Comparison of ENCODE assay signal across 14 mouse cellular contexts in genomic region chr12:78936494-78936893, GRCm38 (mm10).
"Had no signal": no experiment of that assay in that cellular context is flagged by ENCODE, and none has a peak within 500 bp of the region (broad histone marks: within the 10 kb centered on the region; RNA-seq: fewer than 3 reads in every experiment).

No protein-coding gene starts in this region.

- ATAC-seq: intestine, embryonic 16.5 days; midbrain, embryonic 13.5 days had no signal

- H3K36me3 ChIP-seq: limb, embryonic 13.5 days; lung, embryonic 15.5 days; midbrain, embryonic 13.5 days; stomach, embryonic 15.5 days had no signal

- H3K27ac ChIP-seq: limb, embryonic 13.5 days; liver, embryonic 14.5 days; lung, embryonic 15.5 days; midbrain, embryonic 13.5 days; stomach, embryonic 15.5 days had no signal

- H3K9me3 ChIP-seq: limb, embryonic 13.5 days; lung, embryonic 15.5 days; midbrain, embryonic 13.5 days; stomach, embryonic 15.5 days had no signal

- H3K4me1 ChIP-seq: limb, embryonic 13.5 days; lung, embryonic 15.5 days; midbrain, embryonic 13.5 days; stomach, embryonic 15.5 days had no signal

- H3K4me2 ChIP-seq: limb, embryonic 13.5 days; lung, embryonic 15.5 days; midbrain, embryonic 13.5 days; stomach, embryonic 15.5 days had no signal

- H3K27me3 ChIP-seq: limb, embryonic 13.5 days; lung, embryonic 15.5 days; midbrain, embryonic 13.5 days; stomach, embryonic 15.5 days had no signal

- DNase-seq: kidney, adult 2 months; kidney, postnatal 14 days; left cerebral cortex, postnatal 4 days; lung, postnatal 14 days; right cerebral cortex, postnatal 4 days; spleen, adult 18-20 months; thymus, adult 2 months; thymus, postnatal 25 days had no signal

- H3K4me3 ChIP-seq: limb, embryonic 13.5 days; lung, embryonic 15.5 days; midbrain, embryonic 13.5 days; stomach, embryonic 15.5 days had no signal

- H3K9ac ChIP-seq: limb, embryonic 13.5 days; liver, embryonic 14.5 days; lung, embryonic 15.5 days; midbrain, embryonic 13.5 days; stomach, embryonic 15.5 days had no signal
